ENCODE assay signal across 8 mouse cellular contexts in the genomic region with DNA sequence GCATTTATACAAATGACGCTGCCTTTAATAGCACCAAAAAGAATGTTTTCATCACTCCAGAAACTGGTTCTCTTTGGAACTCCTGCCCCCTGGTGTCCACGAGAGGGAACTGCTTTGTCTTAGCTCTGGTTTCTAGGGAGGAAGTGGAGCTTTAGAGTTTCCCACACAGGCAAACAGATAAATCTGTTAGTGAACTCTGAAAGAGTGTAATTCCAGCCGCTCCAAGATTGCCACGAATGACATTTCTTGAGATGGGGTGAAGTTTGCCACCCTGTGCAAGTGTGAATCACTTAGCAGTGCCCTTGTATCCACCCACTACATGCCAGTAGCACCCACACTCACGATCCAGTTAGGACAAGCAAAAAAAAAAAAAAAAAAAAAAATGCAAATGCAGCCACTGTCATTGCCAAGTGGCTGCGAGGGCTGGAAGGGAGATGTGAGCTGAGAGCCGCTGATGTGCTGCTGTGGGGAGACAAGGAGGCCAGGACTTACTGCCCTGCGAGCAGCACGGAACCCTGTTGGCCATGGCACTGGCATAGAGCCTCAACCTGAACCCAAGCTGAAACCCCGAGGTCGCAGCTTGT. TPM values are rescaled to one million over a fixed set of nuclear protein-coding genes. Genes with fewer than 3 reads are reported as not detected.
DNase-seq lines count a peak whose midpoint lies in the region; ATAC-seq and TF ChIP-seq lines count a peak whose summit lies in the region.

No protein-coding gene starts in this region.

- peak; percentile 95 for TF ChIP-seq CTCF in heart, postnatal 0 days (IDR thresholded peaks at IDR 0.05; ENCODE audit: low read depth)

- no peak for TF ChIP-seq EP300 in heart, postnatal 0 days (IDR thresholded peaks at IDR 0.05; ENCODE audit: low read depth)

- H3K4me2 ChIP-seq in embryonic facial prominence, embryonic 11.5 days (ENCODE audit: low read depth, low read length), result no peak overlapping the region
- no peak overlapping the region for H3K4me2 ChIP-seq in heart, postnatal 0 days (ENCODE audit: low read depth, low read length)
- no peak overlapping the region for H3K4me2 ChIP-seq in lung, embryonic 16.5 days (ENCODE audit: low read depth, low read length)

- ATAC-seq in embryonic facial prominence, embryonic 11.5 days (replicated peaks; ENCODE audit: insufficient number of reproducible peaks, low FRiP score, low TSS enrichment, low read depth), result no peak
- peak; percentile 14; the same call in 1 of the 2 replicates for ATAC-seq in heart, postnatal 0 days (ENCODE audit: insufficient read depth, low read depth)
- peak; percentile 52; the same call in 1 of the 2 replicates for ATAC-seq in lung, embryonic 16.5 days (ENCODE audit: low read depth)

- H3K27me3 ChIP-seq in embryonic facial prominence, embryonic 11.5 days (ENCODE audit: control insufficient read depth, insufficient read depth, low read length), result no peaks in the 10 kb centered on the region
- H3K27me3 ChIP-seq in heart, postnatal 0 days (ENCODE audit: control insufficient read depth, insufficient read depth, low read length), result no peaks in the 10 kb centered on the region
- H3K27me3 ChIP-seq in lung, embryonic 16.5 days (ENCODE audit: control insufficient read depth, insufficient read depth, low read depth, low read length), result no peaks in the 10 kb centered on the region

- H3K27ac ChIP-seq in ES-E14 (ENCODE audit: insufficient read depth, low read depth, low read length, poor library complexity, severe bottlenecking), result no peak overlapping the region
- H3K27ac ChIP-seq in embryonic facial prominence, embryonic 11.5 days (replicated peaks; ENCODE audit: low read depth, low read length), result no peak overlapping the region
- H3K27ac ChIP-seq in heart, postnatal 0 days (ENCODE audit: low read depth), result no peak overlapping the region
- no peak overlapping the region for H3K27ac ChIP-seq in lung, embryonic 16.5 days (ENCODE audit: low read length)

- DNase-seq in ES-E14 (ENCODE audit: low read depth, low spot score), result peak; percentile 37
- DNase-seq in adrenal gland, postnatal 25 days, result peak; percentile 54
- peak; percentile 79 for DNase-seq in embryonic facial prominence, embryonic 11.5 days (ENCODE audit: low spot score)
- peak; percentile 80 for DNase-seq in heart, postnatal 0 days (ENCODE audit: low spot score)
- peak; percentile 11 for DNase-seq in large intestine, adult 2 months (ENCODE audit: low read depth, low spot score)
- peak; percentile 67 for DNase-seq in retina, postnatal 1 day
- DNase-seq in thymus, postnatal 4 days, result peak; percentile 79

- H3K36me3 ChIP-seq in ES-E14 (ENCODE audit: control insufficient read depth, insufficient read depth, low read length, poor library complexity, severe bottlenecking), result peaks cover 8% of the 10 kb centered on the region; the same call in 1 of the 2 replicates
- H3K36me3 ChIP-seq in embryonic facial prominence, embryonic 11.5 days (replicated peaks; ENCODE audit: control insufficient read depth, insufficient read depth, low read depth, low read length), result no peaks in the 10 kb centered on the region
- peaks cover 11% of the 10 kb centered on the region for H3K36me3 ChIP-seq in heart, postnatal 0 days (replicated peaks; ENCODE audit: control insufficient read depth, insufficient read depth, low read length)
- peaks cover 3% of the 10 kb centered on the region for H3K36me3 ChIP-seq in lung, embryonic 16.5 days (ENCODE audit: control insufficient read depth, insufficient read depth, low read length)

- in situ Hi-C loops in ES-E14 (cut with MboI; ENCODE audit: low sequenced_read_pairs in 2 of 2, unreplicated experiment in 2 of 2), result no loop called here

- no peak overlapping the region for H3K9ac ChIP-seq in ES-E14 (ENCODE audit: insufficient read depth, low read depth, low read length, poor library complexity, severe bottlenecking)
- no peak overlapping the region for H3K9ac ChIP-seq in embryonic facial prominence, embryonic 11.5 days (replicated peaks; ENCODE audit: low read length)
- no peak overlapping the region for H3K9ac ChIP-seq in heart, postnatal 0 days (replicated peaks; ENCODE audit: low read depth, low read length)
- H3K9ac ChIP-seq in lung, embryonic 16.5 days (ENCODE audit: low read length), result no peak overlapping the region

- H3K4me1 ChIP-seq in ES-E14 (ENCODE audit: control insufficient read depth in 2 of 2, insufficient read depth in 2 of 2, low read length in 2 of 2, poor library complexity in 1 of 2), result no peaks in the 10 kb centered on the region
- H3K4me1 ChIP-seq in embryonic facial prominence, embryonic 11.5 days (ENCODE audit: control insufficient read depth, insufficient read depth, low read length), result no peaks in the 10 kb centered on the region
- H3K4me1 ChIP-seq in heart, postnatal 0 days (ENCODE audit: control insufficient read depth, insufficient read depth), result no peaks in the 10 kb centered on the region
- peaks cover 5% of the 10 kb centered on the region for H3K4me1 ChIP-seq in lung, embryonic 16.5 days (replicated peaks; ENCODE audit: control insufficient read depth, insufficient read depth, low read length)

- WGBS in embryonic facial prominence, embryonic 11.5 days, result 56% methylated on average over 11 of the region's 11 CpGs
- WGBS in heart, postnatal 0 days, result 37% methylated on average over 11 of the region's 11 CpGs
- 37% methylated on average over 11 of the region's 11 CpGs for WGBS in large intestine, adult 2 months
- whole genome bisulfite sequencing in lung, embryonic 16.5 days, result 45% methylated on average over 11 of the region's 11 CpGs

- H3K9me3 ChIP-seq in ES-E14 (ENCODE audit: control insufficient read depth, insufficient read depth, low read depth, low read length), result no peaks in the 10 kb centered on the region
- H3K9me3 ChIP-seq in embryonic facial prominence, embryonic 11.5 days (replicated peaks; ENCODE audit: control insufficient read depth, low read length), result no peaks in the 10 kb centered on the region
- H3K9me3 ChIP-seq in heart, postnatal 0 days (replicated peaks; ENCODE audit: control insufficient read depth, low read length), result no peaks in the 10 kb centered on the region
- no peaks in the 10 kb centered on the region for H3K9me3 ChIP-seq in lung, embryonic 16.5 days (ENCODE audit: control insufficient read depth, low read length)

- H3K4me3 ChIP-seq in ES-E14 (ENCODE audit: insufficient read depth in 1 of 2, low read depth in 1 of 2, low read length in 2 of 2, poor library complexity in 1 of 2, severe bottlenecking in 1 of 2), result no peak overlapping the region
- no peak overlapping the region for H3K4me3 ChIP-seq in embryonic facial prominence, embryonic 11.5 days (ENCODE audit: low read depth, low read length)
- no peak overlapping the region for H3K4me3 ChIP-seq in heart, postnatal 0 days (ENCODE audit: low read depth, low read length)
- no peak overlapping the region for H3K4me3 ChIP-seq in lung, embryonic 16.5 days (ENCODE audit: low read length)

TF ChIP-seq in ES-E14, 5 proteins besides CTCF, POLR2A, EP300 and RAD21:
- TF ChIP-seq ZC3H11A (IDR thresholded peaks at IDR 0.05; ENCODE audit: borderline replicate concordance, low read depth, low read length) (peak; percentile 90), HCFC1 (IDR thresholded peaks at IDR 0.05; ENCODE audit: borderline replicate concordance, insufficient read depth, low read length) (no peak), ZNF384 (IDR thresholded peaks at IDR 0.05; ENCODE audit: low read depth, low read length) (no peak), MAFK (IDR thresholded peaks at IDR 0.05; ENCODE audit: insufficient read depth, low read depth, low read length) (no peak)

RNA-seq across cellular contexts. Expression of gene 4930402F06Rik, which starts 0.7 kb away (rescaled TPM):
- total RNA-seq in ES-E14 (2012; rRNA removed), result not detected in 2 replicates
- total RNA-seq in adrenal gland, postnatal 25 days (2021), result not detected in 2 replicates
- polyA plus RNA-seq in embryonic facial prominence, embryonic 11.5 days (2014; fragmentation: Nextera tagmentation; extraction: Ambion mirVana), result not detected in 2 replicates
- not detected in 2 replicates for total RNA-seq in heart, postnatal 0 days (2014; rRNA removed; ENCODE audit: low replicate concordance)
- polyA plus RNA-seq in heart, postnatal 0 days (2015; fragmentation: Nextera tagmentation; extraction: Ambion mirVana), result not detected in 2 replicates
- polyA plus RNA-seq in large intestine, adult 2 months (2012; rRNA removed), result not detected in 2 replicates
- not detected in 2 replicates for polyA plus RNA-seq in lung, embryonic 16.5 days (2015; fragmentation: Nextera tagmentation; extraction: Ambion mirVana)

RNA-seq across cellular contexts. Expression of gene 4930568D16Rik, which starts 30.2 kb away (rescaled TPM):
- total RNA-seq in ES-E14 (2012; rRNA removed), result not detected in 2 replicates
- not detected in 2 replicates for total RNA-seq in adrenal gland, postnatal 25 days (2021)
- polyA plus RNA-seq in embryonic facial prominence, embryonic 11.5 days (2014; fragmentation: Nextera tagmentation; extraction: Ambion mirVana), result not detected in 2 replicates
- total RNA-seq in heart, postnatal 0 days (2014; rRNA removed; ENCODE audit: low replicate concordance), result not detected in 2 replicates
- polyA plus RNA-seq in heart, postnatal 0 days (2015; fragmentation: Nextera tagmentation; extraction: Ambion mirVana), result not detected in 2 replicates
- not detected in 2 replicates for polyA plus RNA-seq in large intestine, adult 2 months (2012; rRNA removed)
- not detected in 2 replicates for polyA plus RNA-seq in lung, embryonic 16.5 days (2015; fragmentation: Nextera tagmentation; extraction: Ambion mirVana)

Comparison
In these comparisons a context has a peak if more than half of its experiments do, and no peak if none do; other contexts are left out.
1. DNase-seq: peak in every context shown above with its lines; median percentile 80 in heart, postnatal 0 days; 79 in embryonic facial prominence, embryonic 11.5 days; 79 in thymus, postnatal 4 days; 67 in retina, postnatal 1 day; 54 in adrenal gland, postnatal 25 days; 37 in ES-E14; 11 in large intestine, adult 2 months.